Mouse (Mus musculus): ENCODE results near the gene Prkca. TPM values are rescaled to one million over a fixed set of nuclear protein-coding genes. Genes with fewer than 3 reads are reported as not detected.

Gene Prkca
- polyA plus RNA-seq, 1 experiment from 2014 or later, result 5.4 TPM

- H3K4me3 ChIP-seq, result no peak overlapping the region
- H3K4me2 ChIP-seq (replicated peaks), result no peak overlapping the region
- H3K36me3 ChIP-seq, result no peaks in the 10 kb centered on the region
- H3K9ac ChIP-seq (replicated peaks), result no peak overlapping the region
- no peak overlapping the region for H3K27ac ChIP-seq (replicated peaks)
- no peak for ATAC-seq (ENCODE audit: low FRiP score, low read depth)
- WGBS, result 72% methylated on average over 11 of the region's 11 CpGs
- peaks cover 4% of the 10 kb centered on the region; the same call in 1 of the 2 replicates for H3K27me3 ChIP-seq
- peaks cover 5% of the 10 kb centered on the region; the same call in 1 of the 2 replicates for H3K4me1 ChIP-seq
- H3K9me3 ChIP-seq, result no peaks in the 10 kb centered on the region
These were observed 102.7 kb downstream of the Prkca start for GRCm38 (mm10) chr11:108240924-108241498.

- WGBS, result 85% methylated on average over 4 of the region's 4 CpGs
- ATAC-seq (ENCODE audit: low FRiP score, low read depth), result no peak
- Histone ChIP-seq H3K9me3 (no peaks in the 10 kb centered on the region), H3K36me3 (no peaks in the 10 kb centered on the region), H3K4me3 (no peak overlapping the region), H3K9ac (replicated peaks) (no peak overlapping the region), H3K27me3 (peaks cover 4% of the 10 kb centered on the region; the same call in 1 of the 2 replicates), H3K4me1 (peaks cover 5% of the 10 kb centered on the region; the same call in 1 of the 2 replicates), H3K27ac (replicated peaks) (no peak overlapping the region), H3K4me2 (replicated peaks) (no peak overlapping the region)
These were observed 104.6 kb downstream of the Prkca start for GRCm38 (mm10) chr11:108239173-108239572.

GRCm38 (mm10) chr11:108236754-108237428 is 106.8 kb downstream of the Prkca start:
- H3K4me1 ChIP-seq, result peaks cover 3% of the 10 kb centered on the region; the same call in 1 of the 2 replicates
- no peak overlapping the region for H3K4me2 ChIP-seq (replicated peaks)
- no peak overlapping the region for H3K27ac ChIP-seq (replicated peaks)
- no peak overlapping the region for H3K9ac ChIP-seq (replicated peaks)
- ATAC-seq (ENCODE audit: low FRiP score, low read depth), result no peak
- 62% methylated on average over 10 of the region's 10 CpGs for WGBS
- no peaks in the 10 kb centered on the region for H3K27me3 ChIP-seq
- H3K9me3 ChIP-seq, result no peaks in the 10 kb centered on the region
- no peaks in the 10 kb centered on the region for H3K36me3 ChIP-seq
- H3K4me3 ChIP-seq, result no peak overlapping the region

- peaks cover 3% of the 10 kb centered on the region; the same call in 1 of the 2 replicates for H3K4me1 ChIP-seq
- H3K9me3 ChIP-seq, result no peaks in the 10 kb centered on the region
- no peaks in the 10 kb centered on the region for H3K27me3 ChIP-seq
- no peaks in the 10 kb centered on the region for H3K36me3 ChIP-seq
- H3K4me2 ChIP-seq (replicated peaks), result no peak overlapping the region
- H3K9ac ChIP-seq (replicated peaks), result no peak overlapping the region
- no peak overlapping the region for H3K27ac ChIP-seq (replicated peaks)
- 10% methylated on average over 2 of the region's 2 CpGs for WGBS
- H3K4me3 ChIP-seq, result no peak overlapping the region
- ATAC-seq (ENCODE audit: low FRiP score, low read depth), result no peak
These were observed 107.5 kb downstream of the Prkca start for GRCm38 (mm10) chr11:108236195-108236594.

GRCm38 (mm10) chr11:108235081-108235703 is 108.5 kb downstream of the Prkca start:
- Histone ChIP-seq H3K4me1 (peaks cover 3% of the 10 kb centered on the region; the same call in 1 of the 2 replicates), H3K27me3 (no peaks in the 10 kb centered on the region; the same call in 1 of the 2 replicates), H3K9ac (replicated peaks) (no peak overlapping the region), H3K4me3 (no peak overlapping the region), H3K36me3 (no peaks in the 10 kb centered on the region), H3K9me3 (no peaks in the 10 kb centered on the region), H3K27ac (replicated peaks) (no peak overlapping the region), H3K4me2 (replicated peaks) (no peak overlapping the region)
- 84% methylated on average over 5 of the region's 5 CpGs for WGBS
- no peak for ATAC-seq (ENCODE audit: low FRiP score, low read depth)

- Histone ChIP-seq H3K4me3 (no peak overlapping the region), H3K4me1 (no peaks in the 10 kb centered on the region), H3K9me3 (no peaks in the 10 kb centered on the region), H3K27ac (replicated peaks) (no peak overlapping the region), H3K4me2 (replicated peaks) (no peak overlapping the region), H3K36me3 (no peaks in the 10 kb centered on the region), H3K27me3 (no peaks in the 10 kb centered on the region; the same call in 1 of the 2 replicates), H3K9ac (replicated peaks) (no peak overlapping the region)
- no peak for ATAC-seq (ENCODE audit: low FRiP score, low read depth)
- WGBS, result 79% methylated on average over 5 of the region's 5 CpGs
These were observed 110.7 kb downstream of the Prkca start for GRCm38 (mm10) chr11:108233015-108233414.

GRCm38 (mm10) chr11:108230101-108230500 is 113.6 kb downstream of the Prkca start:
- H3K9ac ChIP-seq (replicated peaks), result no peak overlapping the region
- H3K27ac ChIP-seq (replicated peaks), result no peak overlapping the region
- H3K9me3 ChIP-seq, result no peaks in the 10 kb centered on the region
- 96% methylated on average over 4 of the region's 4 CpGs for WGBS
- H3K4me2 ChIP-seq (replicated peaks), result no peak overlapping the region
- H3K4me3 ChIP-seq, result no peak overlapping the region
- no peak for ATAC-seq (ENCODE audit: low FRiP score, low read depth)
- H3K27me3 ChIP-seq, result peaks cover 11% of the 10 kb centered on the region
- H3K36me3 ChIP-seq, result no peaks in the 10 kb centered on the region
- H3K4me1 ChIP-seq, result no peaks in the 10 kb centered on the region

- Histone ChIP-seq H3K27me3 (peaks cover 17% of the 10 kb centered on the region), H3K27ac (replicated peaks) (no peak overlapping the region), H3K9me3 (no peaks in the 10 kb centered on the region), H3K36me3 (no peaks in the 10 kb centered on the region), H3K4me2 (replicated peaks) (no peak overlapping the region), H3K9ac (replicated peaks) (no peak overlapping the region), H3K4me3 (no peak overlapping the region), H3K4me1 (peaks cover 5% of the 10 kb centered on the region)
- no peak for ATAC-seq (ENCODE audit: low FRiP score, low read depth)
- 89% methylated on average over 8 of the region's 8 CpGs for WGBS
These were observed 114.4 kb downstream of the Prkca start for GRCm38 (mm10) chr11:108229176-108229946.

GRCm38 (mm10) chr11:108228497-108228896 is 115.2 kb downstream of the Prkca start:
- H3K4me3 ChIP-seq, result no peak overlapping the region
- no peak overlapping the region for H3K4me2 ChIP-seq (replicated peaks)
- ATAC-seq (ENCODE audit: low FRiP score, low read depth), result no peak
- H3K4me1 ChIP-seq, result peaks cover 14% of the 10 kb centered on the region
- H3K9ac ChIP-seq (replicated peaks), result no peak overlapping the region
- peaks cover 17% of the 10 kb centered on the region for H3K27me3 ChIP-seq
- no peaks in the 10 kb centered on the region for H3K9me3 ChIP-seq
- WGBS, result 78% methylated on average over 4 of the region's 4 CpGs
- no peak overlapping the region for H3K27ac ChIP-seq (replicated peaks)
- H3K36me3 ChIP-seq, result no peaks in the 10 kb centered on the region

- Histone ChIP-seq H3K27me3 (peaks cover 17% of the 10 kb centered on the region), H3K27ac (replicated peaks) (no peak overlapping the region), H3K9me3 (no peaks in the 10 kb centered on the region), H3K4me3 (no peak overlapping the region), H3K9ac (replicated peaks) (no peak overlapping the region), H3K4me2 (replicated peaks) (no peak overlapping the region), H3K36me3 (no peaks in the 10 kb centered on the region), H3K4me1 (peaks cover 23% of the 10 kb centered on the region)
- WGBS, result 84% methylated on average over 5 of the region's 5 CpGs
- ATAC-seq (ENCODE audit: low FRiP score, low read depth), result no peak
These were observed 117.5 kb downstream of the Prkca start for GRCm38 (mm10) chr11:108226248-108226647.

- ATAC-seq (ENCODE audit: low FRiP score, low read depth), result no peak
- H3K4me3 ChIP-seq, result no peak overlapping the region
- H3K9ac ChIP-seq (replicated peaks), result no peak overlapping the region
- H3K27me3 ChIP-seq, result peaks cover 22% of the 10 kb centered on the region
- H3K4me1 ChIP-seq, result peaks cover 23% of the 10 kb centered on the region
- H3K9me3 ChIP-seq, result no peaks in the 10 kb centered on the region
- H3K4me2 ChIP-seq (replicated peaks), result no peak overlapping the region
- no peaks in the 10 kb centered on the region for H3K36me3 ChIP-seq
- 50% methylated on average over 11 of the region's 11 CpGs for whole genome bisulfite sequencing
- H3K27ac ChIP-seq (replicated peaks), result peak overlapping the region; percentile 49; the same call in 1 of the 2 replicates
These were observed 119.3 kb downstream of the Prkca start for GRCm38 (mm10) chr11:108224233-108224973.
